Mouse (Mus musculus): ENCODE results near the gene Tab2.

Gene Tab2

DNA sequence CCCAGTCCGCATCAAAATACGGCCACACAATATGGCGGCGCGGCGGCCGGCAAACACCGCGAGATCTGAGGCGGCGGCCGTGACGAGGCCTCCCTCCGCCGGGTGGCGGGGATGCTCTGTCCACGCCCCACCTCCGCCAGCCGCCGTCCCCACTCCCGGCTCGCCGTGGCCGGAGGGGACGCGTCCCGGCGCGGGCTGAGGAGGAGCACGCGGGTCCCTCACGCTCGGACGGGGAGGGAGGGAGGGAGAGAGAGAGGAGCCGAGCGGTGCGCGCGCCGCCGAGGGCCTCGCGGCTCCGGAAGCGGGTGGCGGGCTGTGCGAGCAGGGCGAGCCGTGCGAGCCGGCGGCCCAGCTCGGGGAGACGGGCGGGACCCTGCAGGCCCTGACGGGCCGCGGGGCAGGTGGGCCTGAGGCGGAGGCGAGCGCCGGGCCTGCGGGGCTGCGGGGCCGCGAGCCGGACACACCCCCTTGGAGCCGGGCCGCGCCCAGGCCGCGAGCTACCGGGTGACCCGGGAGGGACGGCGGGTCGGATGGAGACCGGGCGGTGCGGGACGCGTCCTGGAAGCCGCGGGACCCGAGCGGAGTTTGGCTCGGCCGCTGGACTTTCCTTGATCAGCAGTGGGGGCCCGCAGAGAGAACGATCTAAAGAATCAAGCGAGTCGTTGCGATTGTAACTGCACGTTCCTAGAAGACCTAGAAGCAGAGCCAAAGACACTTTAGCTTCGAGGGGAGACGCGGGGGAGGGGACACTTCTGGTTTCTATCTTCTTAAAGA lies at the start of gene Tab2:
Gene Tab2, minus strand, starts transcription at position 3 of the 774 bp plus-strand sequence.
- DNase-seq = peak; percentile 93

DNA sequence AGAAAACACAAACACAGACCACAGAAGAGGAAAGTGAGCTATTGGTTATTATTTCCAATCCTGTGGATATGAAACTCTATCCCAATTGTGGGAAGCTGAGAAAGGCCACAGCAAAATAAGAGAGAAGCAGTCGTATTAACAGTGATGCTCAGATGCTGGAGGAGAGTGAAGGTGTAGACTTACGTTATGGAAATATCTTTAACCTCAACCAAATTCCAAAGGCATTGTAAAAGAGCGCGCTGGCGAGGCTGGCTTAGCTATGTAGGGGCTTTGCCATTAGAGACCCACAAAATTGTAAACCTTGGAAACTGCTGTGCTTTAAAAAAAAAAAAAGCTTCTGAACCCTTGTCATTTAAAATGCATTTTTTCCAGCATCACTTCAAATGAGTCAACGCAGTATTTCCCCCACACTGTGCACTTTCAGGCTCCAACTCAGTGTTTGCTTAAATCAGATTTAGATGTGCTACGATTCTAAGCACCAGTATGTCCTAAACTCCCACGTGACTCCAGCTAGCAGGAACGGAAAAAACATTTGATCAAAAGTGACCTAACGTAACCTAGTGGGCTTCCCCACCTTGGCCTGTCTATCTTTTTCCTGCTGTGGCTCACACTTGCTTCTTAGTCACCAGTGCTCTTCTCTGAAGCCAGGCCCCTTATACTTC lies 36.4 kb upstream of the Tab2 start:
- DNase-seq = no peak

DNA sequence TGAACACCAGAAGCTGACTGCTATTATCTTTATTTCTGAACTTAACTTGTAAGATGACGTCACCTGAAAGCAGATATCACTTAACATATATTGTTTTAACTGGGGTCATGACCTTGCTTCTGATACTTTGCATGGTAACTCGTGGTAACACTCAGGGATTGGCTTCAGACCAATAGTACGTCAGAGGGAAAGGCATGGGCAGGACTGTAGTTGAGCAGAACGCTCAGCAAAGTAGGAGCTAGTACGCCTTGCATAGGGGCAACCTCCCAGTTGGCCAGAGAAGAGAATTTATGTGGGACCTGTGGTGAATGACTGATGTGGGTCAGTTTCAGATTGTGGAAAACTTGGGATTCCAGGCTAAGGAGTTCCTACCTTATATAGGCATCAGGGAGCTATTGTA lies 35.6 kb upstream of the Tab2 start:
- DNase-seq = no peak

DNA sequence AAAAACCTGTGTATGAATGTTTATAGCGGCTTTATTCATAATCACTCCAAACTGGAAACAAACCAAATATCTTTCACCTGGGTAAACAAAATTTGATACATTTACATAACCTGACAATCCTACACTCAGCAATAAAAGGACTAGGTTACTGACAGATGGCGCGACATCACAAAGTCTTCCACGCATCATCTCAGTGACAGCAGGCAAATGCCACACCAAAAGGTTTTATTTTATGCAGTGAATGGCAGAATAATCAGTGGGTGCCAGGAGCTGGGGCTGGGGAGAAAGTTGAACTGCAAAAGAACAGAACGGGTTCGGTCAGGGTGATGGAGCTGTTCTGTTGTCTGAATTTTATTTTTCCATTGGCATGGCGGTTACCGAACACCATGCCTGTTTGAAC lies 31.5 kb upstream of the Tab2 start:
- DNase-seq = no peak

DNA sequence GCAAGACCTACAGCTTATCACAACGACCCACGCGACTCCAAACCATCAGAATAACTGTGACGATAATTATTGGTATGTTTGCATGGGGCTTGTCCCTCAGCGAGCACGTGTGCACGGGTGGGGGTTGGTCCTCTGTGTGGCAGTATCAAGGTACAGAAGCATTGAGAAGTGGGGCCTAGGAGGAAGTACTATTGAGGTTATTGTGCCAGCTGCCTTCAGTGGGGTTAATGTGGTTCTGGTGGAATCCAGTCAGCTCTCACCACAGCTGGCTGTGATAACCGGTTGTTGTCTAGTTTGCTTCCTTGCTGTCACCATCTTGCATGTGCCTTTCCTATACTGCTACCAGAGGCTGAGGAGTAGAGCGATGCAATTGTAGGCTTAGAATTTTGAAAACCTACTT lies 20.4 kb upstream of the Tab2 start:
- DNase-seq = no peak

DNA sequence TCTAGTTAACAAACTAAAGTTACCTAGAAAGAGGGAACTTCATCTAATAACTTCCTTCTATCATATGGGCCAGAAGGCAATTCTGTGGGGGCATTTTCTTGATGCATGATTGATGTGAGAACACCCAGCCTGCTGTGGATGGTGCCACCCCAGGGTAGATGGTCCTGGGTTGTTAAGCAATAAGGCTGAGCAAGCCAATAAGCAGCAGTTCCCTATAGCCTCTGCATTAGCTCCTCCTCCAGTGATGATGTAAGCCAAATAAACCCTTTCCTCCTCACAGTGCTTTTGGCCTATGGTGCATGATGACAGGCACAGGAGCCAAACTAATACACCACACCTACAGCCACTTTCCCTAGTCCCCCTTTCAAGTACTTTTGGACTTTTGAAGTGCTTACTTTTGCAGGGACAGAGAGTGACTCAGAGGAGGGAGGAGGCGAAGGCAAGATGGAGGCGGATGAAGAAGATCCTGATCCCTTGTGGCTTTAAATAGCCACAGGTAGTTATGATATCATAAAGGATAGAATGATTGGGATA lies 12.8 kb upstream of the Tab2 start:
- no peak for DNase-seq

DNA sequence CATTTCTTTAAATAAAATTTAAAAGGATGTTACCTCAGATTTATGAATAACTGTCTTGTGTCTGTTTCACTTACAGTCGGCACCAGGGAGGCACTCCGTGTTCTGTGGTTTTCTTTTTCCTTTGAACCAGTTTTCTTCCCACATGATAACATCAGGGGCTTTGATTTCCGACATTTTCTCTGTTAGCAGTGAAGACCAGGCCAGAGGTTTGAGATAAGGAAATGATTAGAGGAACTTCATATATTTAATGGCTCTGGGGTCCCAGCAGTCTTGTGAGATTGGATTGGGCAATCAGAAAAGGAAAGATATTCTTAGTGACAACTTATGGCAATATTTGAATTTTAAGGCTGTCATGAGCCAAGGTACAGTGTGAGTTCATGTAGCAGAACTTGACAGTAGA lies 11.1 kb upstream of the Tab2 start:
- no peak for DNase-seq

DNA sequence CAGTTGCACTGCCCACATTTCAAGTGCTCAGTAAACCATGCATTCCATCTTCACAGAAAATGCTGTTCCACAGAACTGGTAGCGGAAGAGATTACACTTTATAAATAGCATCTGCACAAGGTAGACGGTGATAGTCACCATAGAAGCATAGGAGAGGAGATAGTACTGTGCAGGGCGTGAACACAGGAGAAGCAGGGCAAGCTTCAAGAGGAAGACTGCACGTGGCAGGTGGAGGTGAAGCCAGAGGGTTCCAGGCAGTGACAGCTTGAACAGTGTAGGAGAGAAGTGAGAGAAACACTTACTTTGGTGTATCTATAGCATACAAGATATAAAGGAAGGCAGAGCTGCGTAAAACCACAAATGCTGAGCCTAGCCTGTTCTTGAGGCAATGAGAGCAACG lies 3.0 kb upstream of the Tab2 start:
- no peak for DNase-seq

DNA sequence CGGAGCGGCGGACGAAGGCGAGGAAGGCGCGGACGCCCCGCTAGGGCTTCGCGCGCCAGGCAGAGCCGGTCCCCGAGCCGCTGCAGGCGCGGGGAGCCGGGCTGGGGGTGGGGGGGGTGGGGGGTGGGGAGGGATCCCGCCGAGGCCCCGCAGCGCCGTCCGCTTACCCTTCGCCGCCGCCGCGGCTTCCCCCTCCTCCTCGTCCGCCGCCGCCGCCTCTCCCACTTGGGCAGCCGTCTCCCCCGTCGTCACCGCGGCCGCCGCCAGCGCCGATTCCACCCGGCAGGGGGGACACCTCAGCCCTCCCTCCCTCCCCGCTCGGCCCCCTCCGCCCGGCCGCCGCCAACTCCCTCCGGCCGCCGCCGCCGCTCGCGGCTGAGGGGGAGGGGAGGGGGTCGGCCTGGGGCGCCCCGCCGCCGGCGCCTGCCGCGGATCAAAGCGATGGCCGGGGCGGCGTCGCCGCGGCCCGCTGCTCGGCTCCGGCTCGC lies 352 bp downstream of the Tab2 start:
- DNase-seq = peak; percentile 65

DNA sequence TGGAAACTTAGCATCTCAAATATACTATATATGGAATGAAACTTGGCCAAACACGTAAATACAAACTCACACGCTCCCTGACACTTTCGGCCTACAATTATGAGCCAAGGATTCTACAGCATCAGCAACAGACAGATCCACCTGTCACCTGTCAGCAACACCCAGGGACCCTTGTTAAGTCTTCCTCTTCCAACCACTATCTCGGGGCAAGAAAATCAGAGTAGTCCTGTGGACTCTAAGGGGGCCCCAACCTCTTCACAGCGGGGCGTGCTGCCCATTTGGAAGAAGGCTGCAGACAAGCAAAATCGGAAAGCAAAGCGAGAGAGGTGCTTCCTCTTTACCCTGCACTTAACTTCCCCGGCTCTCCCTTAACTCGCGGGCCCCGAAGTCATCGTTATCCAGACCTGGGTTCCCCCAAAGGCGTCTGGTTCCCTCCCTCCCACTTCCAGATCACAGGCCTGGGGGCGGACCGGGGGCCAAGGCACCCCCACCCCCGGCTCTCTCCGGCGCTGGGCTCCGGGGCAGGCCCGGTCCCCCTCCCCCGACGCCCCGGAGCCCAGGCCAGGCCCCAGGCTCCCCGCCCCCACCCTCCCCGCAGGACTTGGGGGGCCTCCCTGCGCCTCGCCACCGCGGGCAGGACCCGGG lies 919 bp downstream of the Tab2 start:
- peak; percentile 55 for DNase-seq

DNA sequence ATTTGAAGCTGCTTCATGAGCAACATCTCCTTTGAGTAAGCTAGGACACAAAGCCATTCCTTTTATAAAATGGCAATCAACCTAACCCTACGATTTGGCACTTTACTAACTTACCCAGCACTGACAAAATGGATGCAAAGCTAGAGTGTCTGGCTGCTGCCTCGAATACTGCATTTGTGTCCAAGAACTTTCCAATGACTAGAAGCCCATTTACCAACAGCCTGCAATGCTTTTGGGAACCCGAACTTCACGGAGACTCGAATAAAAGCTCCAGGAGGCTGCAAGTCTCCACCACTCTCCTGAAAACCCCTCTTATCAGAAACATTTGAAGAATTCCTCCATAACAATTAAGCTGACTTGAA lies 1.4 kb downstream of the Tab2 start:
- no peak for DNase-seq

DNA sequence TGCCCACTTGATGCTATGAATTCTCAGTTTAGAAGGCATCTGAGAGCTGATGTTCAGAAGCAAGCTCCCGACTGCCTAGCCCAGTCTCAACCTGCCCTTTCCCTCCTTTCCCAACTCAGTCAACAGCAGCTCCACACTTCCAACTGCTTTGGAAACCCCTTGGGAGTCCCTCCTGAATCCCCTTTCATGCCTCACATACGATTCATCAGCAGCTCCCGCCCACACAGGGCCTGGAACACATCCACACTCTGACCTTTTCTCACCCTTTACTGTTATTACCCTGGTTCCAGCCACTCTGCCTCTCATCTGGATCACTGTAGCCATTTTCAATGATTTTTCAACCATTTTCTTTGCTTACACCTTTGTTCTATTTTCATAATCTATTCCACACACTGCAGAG lies 13.0 kb downstream of the Tab2 start:
- no peak for DNase-seq

DNA sequence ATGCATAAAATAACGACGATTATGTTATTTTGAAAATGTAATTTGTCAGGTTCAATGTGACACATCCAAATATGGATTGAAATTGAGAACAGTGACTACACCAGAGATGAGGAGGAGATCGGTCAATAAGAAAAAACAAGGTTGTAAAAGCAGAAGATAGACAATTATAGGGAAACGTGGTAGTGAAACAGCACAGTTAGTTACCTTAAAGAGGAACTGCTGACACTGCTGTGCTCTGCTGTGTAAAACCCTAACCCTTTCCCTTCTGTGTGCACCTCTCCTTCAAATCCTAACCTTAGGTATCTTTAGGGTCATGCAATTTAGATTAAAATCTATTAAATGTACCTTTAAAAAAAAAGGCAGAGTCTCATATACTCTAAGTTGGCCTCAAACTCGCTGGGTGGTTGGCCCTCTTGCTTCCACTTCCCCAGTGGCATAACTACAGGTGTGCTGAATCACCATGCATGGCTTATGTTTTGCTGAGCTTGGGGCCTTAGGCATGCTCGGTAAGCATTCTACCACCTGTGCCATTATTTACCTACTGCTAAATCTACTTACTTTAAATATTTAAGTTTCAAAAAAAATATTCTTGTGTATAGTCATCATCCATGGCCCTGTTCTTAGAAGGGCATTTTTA lies 19.4 kb downstream of the Tab2 start:
- DNase-seq = no peak

DNA sequence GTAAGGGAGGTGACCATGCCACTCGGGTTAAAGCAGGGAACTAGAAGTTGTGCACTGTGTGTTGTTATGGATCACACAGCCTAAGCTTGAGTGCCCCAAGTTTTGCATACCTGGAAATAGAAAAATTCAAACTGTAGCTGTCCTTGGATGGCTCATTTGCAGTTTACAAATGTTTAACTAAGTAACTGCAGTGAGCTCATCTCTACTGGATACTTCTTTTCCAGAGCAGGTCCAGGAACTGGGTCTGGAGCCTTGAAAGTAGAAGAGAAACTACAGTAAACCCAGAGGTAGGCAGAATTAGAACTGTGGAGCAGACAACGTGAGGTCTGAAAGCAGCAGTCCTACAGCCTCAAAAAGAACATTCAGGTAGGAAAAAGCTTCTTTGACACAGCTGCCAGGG lies 23.1 kb downstream of the Tab2 start:
- DNase-seq = no peak

DNA sequence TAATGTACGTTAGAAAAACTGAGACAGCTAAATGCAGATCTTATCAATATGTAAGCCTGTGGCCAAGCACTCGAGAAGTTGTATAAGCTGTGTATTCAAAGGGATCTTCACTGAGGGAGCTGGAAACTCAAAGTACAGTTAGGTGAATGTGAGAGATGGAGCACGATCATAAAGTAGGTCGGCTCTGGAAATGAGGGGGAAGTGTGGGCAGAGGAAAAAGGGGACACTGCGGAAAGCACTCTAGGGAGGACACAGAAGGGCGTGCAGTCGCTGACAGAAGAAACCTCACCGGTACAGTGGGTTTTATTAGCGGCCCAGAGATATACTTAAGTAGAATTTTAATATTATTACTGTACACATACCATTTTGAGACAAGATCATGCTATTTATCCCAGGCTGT lies 27.0 kb downstream of the Tab2 start:
- no peak for DNase-seq

DNA sequence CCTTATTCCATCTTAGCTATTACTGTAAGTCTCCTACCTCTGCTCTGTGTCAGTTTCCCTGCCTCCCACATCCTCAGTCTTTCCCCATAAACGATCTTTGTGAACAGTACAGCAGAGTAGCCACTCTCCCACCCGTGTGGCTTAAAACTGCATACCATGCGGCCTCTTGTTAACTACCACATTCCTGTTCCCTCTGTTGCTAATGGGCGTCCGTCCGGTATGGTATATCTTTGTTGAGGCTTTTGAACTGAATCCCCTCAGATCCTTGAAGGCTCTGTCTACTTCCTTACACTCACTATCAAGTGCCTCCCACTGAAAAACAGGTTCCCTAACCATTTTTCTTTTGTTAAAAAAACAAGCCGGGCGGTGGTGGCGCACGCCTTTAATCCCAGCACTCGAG lies 30.5 kb downstream of the Tab2 start:
- no peak for DNase-seq

DNA sequence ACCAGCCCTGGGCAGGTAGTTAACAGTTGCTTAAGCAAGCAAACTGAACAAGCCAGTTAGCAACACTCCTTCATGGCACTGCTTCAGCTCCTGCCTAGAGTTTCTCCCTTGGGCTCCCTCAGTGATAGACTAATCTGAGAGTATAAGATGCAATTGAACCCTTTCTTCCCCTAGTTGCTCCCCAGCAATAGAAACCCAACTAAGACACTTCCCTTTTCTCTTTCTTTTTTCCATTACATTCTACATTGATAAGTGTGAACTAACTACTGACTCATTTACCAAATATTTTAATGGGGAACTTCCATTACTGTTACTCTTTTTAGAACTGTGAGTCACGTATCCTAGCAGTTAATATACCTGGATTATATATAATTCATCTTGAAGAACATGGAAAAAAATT lies 32.6 kb downstream of the Tab2 start:
- no peak for DNase-seq

DNA sequence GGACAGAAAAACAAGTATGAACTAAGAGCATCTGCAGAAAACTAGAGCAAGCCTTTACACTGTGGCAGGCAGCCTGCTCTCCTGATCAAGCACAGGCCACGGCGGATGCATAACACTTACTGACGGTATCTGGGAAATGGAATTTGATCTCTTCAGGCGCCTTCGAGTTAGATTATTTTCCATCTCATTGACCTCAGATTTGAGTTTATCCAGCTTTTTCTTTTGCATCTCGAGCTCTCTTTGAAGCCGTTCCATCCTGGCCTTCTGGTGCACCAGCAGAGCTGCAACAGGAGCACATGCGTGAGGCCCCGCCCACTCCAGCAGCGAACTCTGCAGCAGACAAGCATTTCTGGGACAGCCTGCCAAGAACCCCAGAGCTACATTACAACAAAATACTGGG lies 44.8 kb downstream of the Tab2 start:
- no peak for DNase-seq

DNA sequence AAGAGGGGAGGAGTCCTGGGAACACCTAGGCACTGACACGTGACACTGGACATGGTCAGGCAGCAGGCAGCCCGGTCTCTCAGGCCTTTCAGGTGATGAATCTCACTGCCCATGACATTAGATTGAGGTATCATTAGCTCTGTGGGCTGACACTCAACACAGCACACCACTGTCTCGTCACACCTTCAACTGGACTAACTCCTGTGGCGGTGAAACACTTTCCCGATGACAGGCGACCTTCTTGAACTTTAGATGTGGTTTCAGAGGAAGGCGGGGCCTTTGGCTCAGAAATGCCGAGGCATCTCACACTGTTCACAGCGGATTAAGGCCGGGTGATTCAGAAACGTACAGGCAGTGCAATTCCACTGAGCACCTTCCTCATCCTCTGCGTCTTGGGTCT lies 48.9 kb downstream of the Tab2 start:
- no peak for DNase-seq

DNA sequence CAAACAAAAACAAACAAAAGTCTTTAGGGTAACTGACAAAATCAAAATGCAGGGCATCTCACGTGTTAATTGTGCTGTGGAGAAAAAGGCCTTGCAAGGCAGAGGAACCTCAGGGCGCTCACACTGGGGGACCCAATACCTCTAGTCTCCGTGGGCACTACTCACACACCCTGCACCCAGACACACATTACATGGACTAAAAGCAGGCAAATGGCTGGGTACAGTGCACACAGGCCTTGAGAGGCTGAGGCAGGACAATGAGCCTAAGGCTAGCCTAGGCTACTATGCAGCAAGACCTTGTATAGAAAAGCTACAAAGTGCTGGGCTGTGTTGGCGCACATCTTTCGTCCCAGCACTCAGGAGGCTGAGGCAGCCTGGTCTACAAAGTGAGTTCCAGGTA lies 51.9 kb downstream of the Tab2 start:
- DNase-seq = no peak

DNA sequence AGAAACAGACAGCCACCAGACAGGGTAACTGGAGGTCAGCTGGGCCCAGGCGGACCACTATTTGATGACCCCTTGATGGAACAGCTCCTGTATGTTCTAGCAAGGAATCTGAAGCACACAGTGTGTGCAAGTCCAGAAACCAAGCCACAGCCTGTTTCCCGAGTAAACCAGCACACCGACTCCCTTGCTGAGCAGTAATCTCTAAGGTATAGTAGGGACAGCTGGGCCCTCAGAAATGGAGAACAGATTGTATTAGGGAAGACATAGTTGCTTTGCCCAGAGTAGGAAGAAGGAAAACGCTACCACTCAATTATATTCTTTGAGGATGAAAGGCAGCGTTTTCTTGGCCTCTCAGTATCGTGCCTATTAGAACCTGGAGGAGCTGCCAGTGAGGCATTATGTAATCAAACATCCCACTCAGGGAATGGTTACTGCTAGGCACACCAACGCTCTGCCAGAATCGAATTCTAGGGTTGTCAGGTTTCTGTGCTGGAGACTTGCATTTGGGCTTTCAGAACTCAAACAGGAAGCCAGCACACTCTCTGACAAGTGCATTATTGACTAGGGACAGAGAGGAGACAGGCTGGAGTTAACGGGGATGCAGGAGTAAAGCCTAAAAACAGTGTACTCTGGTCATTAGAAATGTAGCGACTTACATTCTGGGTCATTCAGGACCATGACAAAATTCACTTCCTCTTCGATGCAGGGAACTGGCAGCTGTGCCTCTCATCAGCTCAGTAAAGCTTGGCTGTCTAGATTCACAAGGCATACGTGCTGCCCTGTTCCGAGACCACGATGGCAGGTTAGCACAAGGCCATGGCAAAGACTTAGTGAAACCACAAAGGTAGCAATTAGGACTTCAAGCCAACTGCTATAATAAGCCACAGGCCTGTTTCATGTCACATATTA lies 55.1 kb downstream of the Tab2 start:
- DNase-seq = no peak

DNA sequence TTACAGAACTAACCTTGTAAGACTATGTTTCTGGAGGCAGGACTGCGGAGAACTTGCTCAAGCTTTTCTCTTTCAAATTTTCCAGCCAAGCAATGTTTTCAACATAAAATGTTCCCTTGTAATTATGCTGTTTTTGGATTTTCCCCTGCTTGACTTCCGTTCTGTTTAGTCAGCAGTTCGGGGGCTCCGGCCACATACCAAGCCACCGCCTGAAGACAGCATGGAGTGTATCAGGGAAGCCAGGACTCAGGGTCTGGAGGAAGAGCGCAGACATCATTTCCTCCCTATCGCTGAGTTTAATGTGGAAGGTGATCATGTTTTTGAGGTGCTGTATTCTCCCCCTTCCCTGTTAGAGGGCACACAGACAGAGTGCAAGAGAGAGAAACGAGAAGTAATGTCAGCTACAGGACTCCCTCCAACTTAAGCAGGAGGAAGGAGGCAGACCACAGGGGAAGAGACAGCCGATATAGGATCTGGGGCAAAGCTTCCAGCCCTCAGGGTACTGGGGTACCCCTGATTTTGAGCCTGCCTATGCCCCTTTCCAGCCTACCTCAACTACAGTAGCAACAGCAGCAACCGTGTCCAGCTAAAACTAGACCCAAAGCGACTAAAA lies 67.7 kb downstream of the Tab2 start:
- no peak for DNase-seq
